Mouse (Mus musculus) stomach, embryonic 16.5 days (tissue): Measurements from ENCODE around the gene Podn. TPM values are rescaled to one million over a fixed set of nuclear protein-coding genes. Genes with fewer than 3 reads are reported as not detected.
"Not testable (repeated sequence)": the region's sequence is repeated elsewhere in the genome, so short reads cannot be mapped to it uniquely, and the experiment has no call there.

Experiments used
- ATAC-seq: fragments of 200-750 bp; cut with Nextera tagmentation; 2 replicates; pipeline ENCODE4 v1.8.0; 2017; ENCODE audit warnings: moderate number of reproducible peaks, moderate TSS enrichment; ENCODE audit not compliant: insufficient read depth, low FRiP score
- H3K27ac ChIP-seq: fragments of 300-500 bp; sonication (generic); 2 replicates; pipeline ENCODE4 v1.5.1; 2014; ENCODE audit warnings: low read length
- H3K27me3 ChIP-seq: fragments of 300-500 bp; sonication (generic); 2 replicates; pipeline ENCODE4 v1.6.1; 2014; ENCODE audit warnings: low read length, control low read depth, mixed read lengths; ENCODE audit not compliant: control insufficient read depth, insufficient read depth
- H3K36me3 ChIP-seq: fragments of 300-500 bp; sonication (generic); 2 replicates; pipeline ENCODE4 v1.6.1; 2014; ENCODE audit warnings: low read length; ENCODE audit not compliant: control insufficient read depth, insufficient read depth
- H3K4me1 ChIP-seq: fragments of 300-500 bp; sonication (generic); 2 replicates; pipeline ENCODE4 v1.6.1; 2014; ENCODE audit warnings: low read length, control low read depth, mixed read lengths; ENCODE audit not compliant: control insufficient read depth, insufficient read depth
- H3K4me2 ChIP-seq: fragments of 300-500 bp; sonication (generic); 2 replicates; pipeline ENCODE4 v1.6.1; 2014; ENCODE audit warnings: low read depth, low read length, mixed read lengths
- H3K4me3 ChIP-seq: fragments of 300-500 bp; sonication (generic); replicated peaks from 2 replicates; pipeline ENCODE4 v1.5.1; 2014; ENCODE audit warnings: mild to moderate bottlenecking, low read length
- H3K9ac ChIP-seq: fragments of 300-500 bp; sonication (generic); 2 replicates; pipeline ENCODE4 v1.6.1; 2014; ENCODE audit warnings: low read length
- H3K9me3 ChIP-seq: fragments of 300-500 bp; sonication (generic); replicated peaks from 2 replicates; pipeline ENCODE4 v1.6.1; 2016; ENCODE audit warnings: low read length, control low read depth; ENCODE audit not compliant: control insufficient read depth
- WGBS: fragments of 180-500 bp; shearing (Covaris S2); extraction: QIAGEN DNeasy Blood & Tissue Kit; methylation state at CpG from one replicate; pipeline ENCODE4 v1.1.7; 2014; 5-methylcytosine and 5-hydroxymethylcytosine counted together
- polyA plus RNA-seq: library from polyadenylated mRNA; unstranded; fragments of >200 nt; fragmentation: Nextera tagmentation; extraction: Ambion mirVana; gene quantifications from 2 replicates; pipeline ENCODE4 v1.2.1, GENCODE M21; 2015

Gene Podn
- polyA plus RNA-seq, 1 experiment from 2014 or later: 1.2 TPM

- Histone ChIP-seq H3K36me3 (no peaks in the 10 kb centered on the region), H3K9me3 (no peaks in the 10 kb centered on the region), H3K4me2 (no peak overlapping the region), H3K4me3 (no peak overlapping the region), H3K4me1 (no peaks in the 10 kb centered on the region), H3K27ac (no peak overlapping the region), H3K9ac (no peak overlapping the region), H3K27me3 (no peaks in the 10 kb centered on the region)
- no peak for ATAC-seq
- 90% methylated on average over 2 of the region's 2 CpGs for whole genome bisulfite sequencing
Measured at GRCm38 (mm10) chr4:108082401-108082806, 13.8 kb downstream of the Podn start.

DNA sequence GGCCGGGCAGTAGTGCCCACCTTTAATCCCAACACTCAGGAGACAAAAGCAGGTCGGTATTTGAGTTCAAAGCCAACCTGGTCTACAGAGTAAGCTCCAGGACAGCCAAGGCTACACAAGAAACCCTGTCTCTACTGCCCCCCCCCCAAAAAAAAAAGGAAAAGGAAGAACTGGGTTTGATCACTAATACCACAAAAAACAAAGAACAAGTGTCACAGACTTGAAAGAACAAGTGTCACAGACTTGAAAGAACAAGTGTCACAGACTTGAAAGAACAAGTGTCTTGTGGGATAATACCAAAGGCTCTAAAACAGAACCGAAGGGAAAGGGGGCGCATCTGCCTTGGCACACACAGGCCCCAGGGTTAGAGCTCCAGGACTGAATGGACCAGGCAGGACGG, 15.4 kb downstream of the Podn start:
- Histone ChIP-seq H3K27ac (no peak overlapping the region), H3K9ac (no peak overlapping the region), H3K4me3 (no peak overlapping the region), H3K4me2 (no peak overlapping the region), H3K27me3 (no peaks in the 10 kb centered on the region), H3K9me3 (no peaks in the 10 kb centered on the region), H3K36me3 (no peaks in the 10 kb centered on the region), H3K4me1 (no peaks in the 10 kb centered on the region)
- WGBS: 79% methylated on average over 5 of the region's 5 CpGs
- ATAC-seq: no peak

- H3K9ac ChIP-seq: no peak overlapping the region
- WGBS: 71% methylated on average over 2 of the region's 2 CpGs
- ATAC-seq: no peak
Measured at GRCm38 (mm10) chr4:108079762-108080161, 16.5 kb downstream of the Podn start.

GRCm38 (mm10) chr4:108079191-108079590, 17.1 kb downstream of the Podn start:
- H3K4me1 ChIP-seq: not testable (repeated sequence)
- WGBS: 84% methylated on average over 15 of the region's 15 CpGs

More at GRCm38 (mm10) chr4:108079762-108080161, 16.5 kb downstream of the Podn start:
- H3K9me3 ChIP-seq: no peaks in the 10 kb centered on the region
- H3K36me3 ChIP-seq: no peaks in the 10 kb centered on the region
- H3K27me3 ChIP-seq: no peaks in the 10 kb centered on the region
- H3K4me3 ChIP-seq: no peak overlapping the region
- no peak overlapping the region for H3K27ac ChIP-seq
- no peaks in the 10 kb centered on the region for H3K4me1 ChIP-seq
- H3K4me2 ChIP-seq: no peak overlapping the region

DNA sequence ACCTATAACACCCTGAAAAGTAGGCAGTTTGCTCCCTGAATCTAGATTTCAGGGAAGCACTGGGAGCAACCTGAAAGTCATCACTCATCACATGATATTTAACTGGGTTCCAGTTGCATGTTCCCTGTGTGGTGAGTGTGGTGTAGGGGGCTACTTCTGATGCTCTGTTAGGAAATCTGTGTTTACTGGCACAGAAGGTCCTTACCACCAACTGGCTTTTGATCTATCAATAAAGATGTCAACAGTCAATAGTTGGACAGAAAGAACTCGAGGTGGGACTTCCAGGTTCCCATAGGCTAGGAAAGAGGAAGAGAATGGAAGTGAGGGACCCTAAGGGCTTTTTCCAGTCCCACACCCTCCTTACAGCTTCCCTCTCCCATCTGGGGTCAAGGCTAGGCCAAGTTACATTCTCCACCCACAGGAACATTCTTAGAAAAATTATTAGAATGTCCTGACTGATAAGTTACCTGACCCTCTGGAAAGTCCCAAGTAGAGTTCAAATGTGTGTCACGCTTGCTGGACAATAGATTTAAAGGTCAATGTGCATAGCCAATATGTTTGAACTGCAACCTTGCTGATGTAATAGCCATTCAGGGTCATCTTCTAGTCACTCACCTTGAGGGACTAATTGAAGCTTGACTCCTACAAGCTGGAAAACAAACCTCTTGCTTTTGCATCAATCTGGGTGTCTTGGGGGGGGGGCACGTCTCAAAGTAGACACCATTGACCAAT, 18.9 kb downstream of the Podn start:
- no peak for ATAC-seq
- H3K9me3 ChIP-seq: no peaks in the 10 kb centered on the region
- no peak overlapping the region for H3K27ac ChIP-seq
- WGBS: 75% methylated on average over 3 of the region's 3 CpGs
- no peaks in the 10 kb centered on the region for H3K4me1 ChIP-seq
- H3K27me3 ChIP-seq: no peaks in the 10 kb centered on the region
- no peak overlapping the region for H3K4me2 ChIP-seq
- no peak overlapping the region for H3K4me3 ChIP-seq
- no peaks in the 10 kb centered on the region for H3K36me3 ChIP-seq
- no peak overlapping the region for H3K9ac ChIP-seq

More at GRCm38 (mm10) chr4:108079191-108079590, 17.1 kb downstream of the Podn start:
- not testable (repeated sequence) for H3K4me3 ChIP-seq, H3K4me2 ChIP-seq, H3K9ac ChIP-seq, H3K36me3 ChIP-seq, ATAC-seq, H3K9me3 ChIP-seq, H3K27ac ChIP-seq, H3K27me3 ChIP-seq

GRCm38 (mm10) chr4:108074204-108074823, 21.9 kb downstream of the Podn start:
- Histone ChIP-seq H3K4me1 (peaks cover 7% of the 10 kb centered on the region), H3K4me2 (no peak overlapping the region), H3K36me3 (no peaks in the 10 kb centered on the region), H3K4me3 (no peak overlapping the region), H3K9me3 (no peaks in the 10 kb centered on the region), H3K27me3 (no peaks in the 10 kb centered on the region), H3K9ac (no peak overlapping the region), H3K27ac (no peak overlapping the region)
- 70% methylated on average over 3 of the region's 3 CpGs for WGBS
- ATAC-seq: no peak

DNA sequence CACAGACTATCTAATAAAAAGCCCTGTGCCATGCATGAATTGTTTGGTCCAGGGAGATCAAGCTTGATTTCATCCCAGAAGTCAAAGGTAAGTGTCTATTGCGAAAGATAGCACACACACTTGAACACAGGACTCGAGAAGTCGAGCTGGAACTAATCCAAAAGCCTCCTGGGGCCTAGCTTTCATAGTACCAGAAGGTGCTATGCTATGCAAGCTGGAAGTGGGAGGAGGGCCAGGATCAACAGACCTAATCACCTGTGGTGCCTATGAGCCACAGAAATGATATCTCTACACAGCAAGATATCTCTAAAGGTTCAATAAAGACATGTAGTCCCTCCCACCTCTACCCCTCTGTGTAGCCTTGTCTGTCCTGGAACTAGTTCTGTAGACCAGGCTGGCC, 24.2 kb downstream of the Podn start:
- H3K27me3 ChIP-seq: no peaks in the 10 kb centered on the region
- 90% methylated on average over 3 of the region's 3 CpGs for WGBS
- H3K4me3 ChIP-seq: no peak overlapping the region
- no peak overlapping the region for H3K27ac ChIP-seq
- H3K36me3 ChIP-seq: no peaks in the 10 kb centered on the region
- no peak overlapping the region for H3K4me2 ChIP-seq
- no peak for ATAC-seq
- H3K9ac ChIP-seq: no peak overlapping the region
- no peaks in the 10 kb centered on the region for H3K9me3 ChIP-seq
- peaks cover 7% of the 10 kb centered on the region for H3K4me1 ChIP-seq

- H3K27ac ChIP-seq: peak overlapping the region; percentile 15; the same call in 1 of the 2 replicates
- H3K4me2 ChIP-seq: peak overlapping the region; percentile 64
- H3K4me3 ChIP-seq: peak overlapping the region; percentile 63
- H3K27me3 ChIP-seq: no peaks in the 10 kb centered on the region
- H3K36me3 ChIP-seq: no peaks in the 10 kb centered on the region
- 2% methylated on average over 26 of the region's 26 CpGs for WGBS
- peaks cover 7% of the 10 kb centered on the region for H3K4me1 ChIP-seq
- ATAC-seq: peak; percentile 96
- H3K9ac ChIP-seq: peak overlapping the region; percentile 80
- no peaks in the 10 kb centered on the region for H3K9me3 ChIP-seq
Measured at GRCm38 (mm10) chr4:108071235-108071901, 24.9 kb downstream of the Podn start.

GRCm38 (mm10) chr4:108070723-108071122, 25.5 kb downstream of the Podn start:
- H3K36me3 ChIP-seq: no peaks in the 10 kb centered on the region
- peak overlapping the region; percentile 15 for H3K27ac ChIP-seq
- 6% methylated on average over 8 of the region's 8 CpGs for WGBS
- peak overlapping the region; percentile 63 for H3K4me3 ChIP-seq
- no peaks in the 10 kb centered on the region for H3K9me3 ChIP-seq
- peaks cover 7% of the 10 kb centered on the region for H3K4me1 ChIP-seq
- H3K27me3 ChIP-seq: no peaks in the 10 kb centered on the region
- no peak for ATAC-seq
- peak overlapping the region; percentile 64 for H3K4me2 ChIP-seq
- H3K9ac ChIP-seq: peak overlapping the region; percentile 80
